Mouse (Mus musculus): ENCODE data around the gene Ftl1.

The Ftl1 gene

GRCm38 (mm10) chr7:45449974-45450373, 9.7 kb downstream of the Ftl1 start:
- no peak for DNase-seq

- peak; percentile 71 to 76 for DNase-seq
Observed at GRCm38 (mm10) chr7:45447325-45447990, 12.2 kb downstream of the Ftl1 start.

- DNase-seq: no peak
Observed at GRCm38 (mm10) chr7:45446589-45446988, 13.1 kb downstream of the Ftl1 start.

GRCm38 (mm10) chr7:45443526-45444420, 15.9 kb downstream of the Ftl1 start:
- no peak for DNase-seq

GRCm38 (mm10) chr7:45437521-45438276, 22.0 kb downstream of the Ftl1 start, which contains the start of gene Ruvbl2:
TSS of gene Ruvbl2 (minus strand) at chr7:45438096.
- no peak for DNase-seq

GRCm38 (mm10) chr7:45437046-45437445, 22.6 kb downstream of the Ftl1 start:
- DNase-seq: no peak

GRCm38 (mm10) chr7:45436444-45436843, 23.2 kb downstream of the Ftl1 start:
- no peak for DNase-seq

GRCm38 (mm10) chr7:45435038-45435437, 24.6 kb downstream of the Ftl1 start:
- DNase-seq: no peak

GRCm38 (mm10) chr7:45434203-45435015, 25.3 kb downstream of the Ftl1 start, which contains the start of gene Gys1:
TSS of gene Gys1 (plus strand) at chr7:45434844.
- peak; percentile 100 for DNase-seq

- no peak for DNase-seq
Observed at GRCm38 (mm10) chr7:45433835-45434202, 25.9 kb downstream of the Ftl1 start.

GRCm38 (mm10) chr7:45426556-45426955, 33.1 kb downstream of the Ftl1 start:
- no peak for DNase-seq

GRCm38 (mm10) chr7:45421194-45421593, 38.5 kb downstream of the Ftl1 start:
- DNase-seq: no peak

- no peak for DNase-seq
Observed at GRCm38 (mm10) chr7:45420615-45420919, 39.1 kb downstream of the Ftl1 start, which contains the start of gene Lhb. TSS of gene Lhb (plus strand) at chr7:45420820.

GRCm38 (mm10) chr7:45419859-45420614, 39.6 kb downstream of the Ftl1 start:
- DNase-seq: no peak

- peak in 1 of 2 experiments; percentile 33 for DNase-seq
Observed at GRCm38 (mm10) chr7:45417962-45418492, 41.7 kb downstream of the Ftl1 start.

GRCm38 (mm10) chr7:45415636-45416035, 44.0 kb downstream of the Ftl1 start:
- no peak for DNase-seq

GRCm38 (mm10) chr7:45414740-45415224, 44.9 kb downstream of the Ftl1 start:
- no peak for DNase-seq

- DNase-seq: no peak
Observed at GRCm38 (mm10) chr7:45413864-45414739, 45.6 kb downstream of the Ftl1 start.

GRCm38 (mm10) chr7:45413113-45413863, 46.4 kb downstream of the Ftl1 start, which contains the start of gene Ntf5:
TSS of gene Ntf5 (plus strand) at chr7:45413695.
- peak; percentile 46 to 64 for DNase-seq

Data from cerebellum, postnatal 10 days (tissue).